Mouse (Mus musculus) adrenal gland, adult (tissue): Measurements from ENCODE around the gene Rab21.

Experiments
- DNase-seq, 2 experiments: peaks; one replicate each; pipeline ENCODE4 v3.0.0; 2022 to 2023; ENCODE audit warnings: low spot score in 1 of 2; ENCODE audit not compliant: inconsistent age in 2 of 2

The Rab21 gene

DNA sequence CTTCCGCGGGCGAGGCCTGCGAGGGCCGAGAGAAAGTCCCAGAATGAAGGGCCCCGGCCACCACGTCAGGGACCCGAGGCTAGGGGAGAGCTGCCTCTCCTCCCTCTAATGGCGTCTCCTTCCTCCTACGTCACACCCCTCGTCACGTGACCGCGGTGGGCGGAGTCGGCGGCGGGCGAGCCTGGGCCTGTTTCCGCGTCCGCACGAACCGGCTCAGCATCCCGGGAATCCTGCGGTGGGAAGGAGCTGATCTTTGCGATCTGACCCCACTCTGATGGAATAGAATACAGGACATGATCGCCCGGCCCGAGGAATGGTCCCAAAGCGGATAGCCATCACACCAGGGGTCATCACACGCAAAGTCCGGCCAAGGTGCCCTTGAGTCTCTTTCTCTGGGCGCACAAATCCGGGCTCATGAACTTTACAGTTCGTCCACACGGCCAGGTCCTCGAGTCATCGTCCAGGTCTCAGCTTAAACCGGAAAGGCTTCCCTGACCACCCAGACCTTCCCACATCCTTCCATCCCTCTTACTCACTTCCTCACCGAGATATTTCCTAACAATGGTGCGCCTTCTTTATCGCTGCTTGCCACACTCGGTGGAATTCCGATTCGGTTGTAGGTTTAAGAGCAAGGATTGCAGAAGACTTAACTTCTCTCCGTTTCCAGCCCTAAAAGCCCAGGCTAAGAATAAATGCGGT is at the start of gene Rab21:
Gene Rab21 (minus strand): TSS at position 122 of the 699 bp plus-strand sequence.
- DNase-seq, result peak; percentile 97 to 100

- peak in 1 of 2 experiments; percentile 60 for DNase-seq
Measured at GRCm38 (mm10) chr10:115363151-115363550, 47.8 kb upstream of the Rab21 start.

DNA sequence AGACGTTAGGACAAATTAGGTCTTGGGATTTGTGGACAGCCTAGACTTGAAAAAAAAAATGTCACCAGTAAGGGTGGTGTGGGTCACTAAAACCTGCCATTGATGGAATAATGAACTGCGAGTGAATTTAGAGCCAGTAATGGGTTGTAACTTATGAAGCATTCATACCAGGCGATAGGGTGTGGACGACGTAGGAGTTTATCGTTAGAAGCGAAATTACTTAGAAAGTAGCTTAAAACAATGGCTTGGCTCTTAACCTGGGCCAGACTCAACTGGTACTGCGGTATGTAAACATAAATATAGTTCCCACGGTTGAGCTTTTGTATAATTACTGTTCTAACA is 47.2 kb upstream of the Rab21 start:
- DNase-seq, result no peak

- DNase-seq, result peak; percentile 98 to 99
Measured at GRCm38 (mm10) chr10:115361840-115362622, 46.6 kb upstream of the Rab21 start, which contains the start of gene Tmem19. Gene Tmem19, minus strand, starts transcription at chr10:115362501.

GRCm38 (mm10) chr10:115359066-115359465 is 43.7 kb upstream of the Rab21 start:
- DNase-seq, result peak in 1 of 2 experiments; percentile 37

DNA sequence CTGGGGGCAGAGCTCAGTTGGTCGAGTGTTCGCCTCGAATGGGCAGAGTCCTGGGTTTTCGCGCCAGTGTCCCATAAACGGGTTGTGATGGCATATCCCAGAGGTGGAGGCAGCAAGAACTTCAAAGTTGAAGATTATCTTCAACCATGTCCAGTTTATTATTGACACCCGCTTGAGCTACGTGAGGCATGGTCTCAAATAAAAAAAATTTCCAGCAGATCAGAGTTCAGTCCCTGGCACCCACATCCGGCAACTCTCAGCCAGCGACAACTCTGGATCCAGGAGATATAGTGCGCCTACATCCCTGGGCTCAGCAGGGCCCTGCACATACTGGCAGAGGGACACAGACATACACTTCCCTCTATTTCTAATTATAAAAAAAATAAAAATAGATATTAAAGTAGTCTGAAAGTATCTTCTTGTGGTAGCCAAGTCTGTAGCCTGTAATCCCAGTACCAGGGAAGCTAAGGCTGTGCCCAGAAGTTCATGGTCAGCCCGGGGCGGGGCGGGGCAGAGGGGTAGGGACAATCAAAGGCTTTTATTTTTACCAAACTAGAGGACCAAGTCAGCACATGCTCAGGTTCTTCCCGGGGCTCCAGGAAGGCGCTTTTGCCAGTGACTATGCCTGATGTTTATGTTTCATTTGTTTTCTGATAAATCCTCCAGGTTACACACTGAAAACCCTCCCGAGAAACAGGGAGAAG is 43.0 kb upstream of the Rab21 start:
- no peak for DNase-seq

DNA sequence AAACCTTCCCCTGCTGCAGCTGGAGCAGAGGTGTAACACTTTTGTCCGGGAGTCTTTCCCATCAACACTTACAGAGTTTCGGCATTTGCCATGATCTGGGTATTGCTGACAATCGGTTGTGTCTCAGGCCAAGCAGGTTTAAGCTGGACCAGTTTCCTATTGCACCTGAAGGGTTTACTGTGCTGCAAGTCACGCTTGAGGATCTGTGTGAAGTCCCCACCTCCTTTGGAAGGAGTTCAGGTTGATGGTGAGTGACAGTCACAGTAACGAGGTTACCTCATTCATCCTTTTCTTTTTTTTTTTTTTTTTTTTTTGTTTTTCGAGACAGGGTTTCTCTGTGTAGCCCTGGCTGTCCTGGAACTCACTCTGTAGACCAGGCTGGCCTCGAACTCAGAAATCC is 40.7 kb upstream of the Rab21 start:
- DNase-seq, result no peak

DNA sequence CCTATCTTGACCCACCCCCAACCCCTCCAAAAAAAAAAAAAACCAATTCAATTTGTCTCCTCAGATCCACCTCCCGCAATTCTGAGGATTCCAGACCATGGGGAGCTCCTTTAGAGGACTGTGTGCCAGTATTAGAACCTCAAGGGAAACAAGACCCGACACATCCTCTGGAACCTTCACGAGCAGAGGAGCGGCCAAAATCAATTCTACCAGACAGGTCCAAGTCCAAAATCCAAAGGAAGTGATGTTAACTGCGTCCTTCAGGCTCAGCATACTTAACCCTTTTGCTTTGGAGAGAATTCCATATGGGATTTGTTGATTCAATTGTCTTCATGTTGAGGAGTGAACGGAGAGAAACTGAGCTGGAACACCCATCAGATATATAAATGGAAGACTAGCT is 39.6 kb upstream of the Rab21 start:
- DNase-seq, result no peak

- DNase-seq, result no peak
Measured at GRCm38 (mm10) chr10:115354553-115354952, 39.2 kb upstream of the Rab21 start.

DNA sequence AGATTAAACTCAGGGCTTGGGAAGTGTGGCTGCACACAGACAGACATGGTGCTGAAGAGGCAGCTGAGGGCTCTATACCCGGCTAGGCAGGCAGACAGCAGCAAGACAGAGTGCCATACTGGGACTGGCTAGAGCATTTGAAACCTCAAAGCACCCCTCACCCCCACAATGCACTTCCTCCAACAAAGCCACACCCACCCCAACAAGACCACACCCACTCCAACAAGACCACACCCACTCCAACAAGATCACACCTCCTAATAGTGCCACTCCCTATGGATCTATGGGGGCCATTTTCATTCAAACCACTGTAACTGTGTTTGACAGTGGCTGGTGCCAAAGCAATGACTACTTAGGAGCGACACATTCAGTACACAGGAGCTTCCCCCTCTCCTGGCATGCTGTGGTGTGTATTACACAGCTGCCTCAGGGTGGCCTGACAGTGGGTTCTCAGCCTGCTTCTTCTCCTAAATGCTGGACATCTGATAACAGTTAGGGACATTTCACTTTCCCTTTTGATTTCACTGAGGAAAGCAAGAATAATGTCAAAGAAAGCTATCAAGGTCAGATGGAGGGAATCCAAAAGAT is 35.5 kb upstream of the Rab21 start:
- no peak for DNase-seq

DNA sequence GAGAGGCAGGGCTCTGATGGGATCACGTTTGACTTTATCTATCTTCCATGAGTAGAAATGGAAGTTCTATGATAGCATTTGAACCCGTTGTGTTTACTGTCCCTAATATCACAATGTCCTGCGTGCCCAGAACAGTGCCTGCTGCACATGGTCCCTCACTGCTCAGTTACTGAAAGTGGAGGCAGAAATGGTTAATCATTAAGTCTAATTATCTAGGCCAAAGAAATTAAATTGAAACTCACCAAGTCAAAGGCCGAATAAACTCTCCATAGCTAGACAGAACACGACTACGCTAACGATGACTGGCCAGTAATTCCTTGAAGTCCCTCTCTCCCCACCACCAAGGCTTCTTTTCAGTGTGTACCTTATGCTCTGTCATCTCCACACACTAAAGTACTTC is 34.1 kb upstream of the Rab21 start:
- no peak for DNase-seq

- no peak for DNase-seq
Measured at GRCm38 (mm10) chr10:115349029-115349428, 33.6 kb upstream of the Rab21 start.

DNA sequence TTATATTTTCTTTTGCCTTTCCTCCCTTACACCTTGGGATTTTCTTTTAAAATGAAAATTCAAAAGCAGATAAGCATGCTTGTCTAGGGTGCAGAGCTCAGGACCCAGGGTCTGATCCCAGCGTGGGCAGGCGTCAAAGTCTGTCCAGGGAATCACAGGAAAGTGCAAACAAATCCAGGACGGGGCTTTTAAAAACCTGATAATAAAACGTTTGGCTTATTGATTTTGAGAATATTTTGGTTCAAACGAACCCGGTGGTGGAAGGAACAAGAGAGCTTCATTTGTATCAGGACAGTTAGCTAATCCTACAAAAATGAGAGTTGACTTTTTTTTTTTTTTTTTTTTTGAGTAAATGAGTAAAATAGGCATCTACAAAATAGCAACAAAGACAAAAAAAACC is 32.7 kb upstream of the Rab21 start:
- DNase-seq, result no peak

DNA sequence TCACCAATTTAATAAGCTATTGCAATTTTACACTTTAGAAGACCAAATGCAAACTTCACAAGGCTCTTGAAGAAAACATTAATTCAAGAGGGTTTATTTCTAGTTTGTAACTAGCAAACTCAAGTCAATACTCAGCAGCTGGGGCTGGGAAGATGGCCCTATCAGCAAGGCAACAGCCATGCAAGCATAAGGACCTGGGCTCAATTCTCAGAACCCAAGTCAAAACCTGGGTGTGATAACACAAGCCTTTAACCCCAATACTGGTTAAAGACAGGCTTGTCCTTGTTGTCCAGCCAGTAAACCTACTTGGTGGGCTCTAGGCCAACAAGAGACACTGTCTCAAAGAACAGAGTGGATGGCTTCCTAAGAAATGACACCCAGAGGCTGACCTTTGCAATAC is 31.1 kb upstream of the Rab21 start:
- no peak for DNase-seq

DNA sequence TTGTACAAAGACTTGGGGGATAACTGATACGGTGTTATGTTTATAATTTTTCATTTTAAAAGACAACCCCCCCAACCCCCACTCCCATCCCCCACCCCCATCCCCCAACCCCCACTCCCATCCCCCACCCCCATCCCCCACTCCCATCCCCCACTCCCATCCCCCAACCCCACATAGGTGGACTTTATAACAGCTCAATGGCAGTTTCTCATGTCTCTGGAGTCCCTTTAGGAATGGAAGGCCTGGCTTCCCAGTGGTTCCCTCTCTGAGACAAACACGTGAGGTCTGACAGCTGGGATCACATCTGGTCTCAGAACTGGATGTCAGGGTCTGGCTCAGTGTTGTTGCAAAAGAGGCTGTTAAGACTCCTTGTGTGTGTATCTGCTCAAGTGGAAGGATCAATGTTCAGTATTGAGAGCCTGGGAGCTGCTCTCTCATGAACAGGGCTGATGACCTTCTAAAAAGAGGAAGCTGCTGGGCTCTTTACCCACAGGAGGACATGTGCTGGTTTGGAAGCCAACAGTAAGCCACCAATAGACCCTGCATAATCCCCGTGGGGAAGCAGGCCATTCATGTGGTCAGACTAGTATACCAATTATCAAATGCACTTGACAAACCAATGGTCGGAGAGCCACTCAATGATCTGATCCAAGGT is 27.5 kb upstream of the Rab21 start:
- DNase-seq, result no peak

DNA sequence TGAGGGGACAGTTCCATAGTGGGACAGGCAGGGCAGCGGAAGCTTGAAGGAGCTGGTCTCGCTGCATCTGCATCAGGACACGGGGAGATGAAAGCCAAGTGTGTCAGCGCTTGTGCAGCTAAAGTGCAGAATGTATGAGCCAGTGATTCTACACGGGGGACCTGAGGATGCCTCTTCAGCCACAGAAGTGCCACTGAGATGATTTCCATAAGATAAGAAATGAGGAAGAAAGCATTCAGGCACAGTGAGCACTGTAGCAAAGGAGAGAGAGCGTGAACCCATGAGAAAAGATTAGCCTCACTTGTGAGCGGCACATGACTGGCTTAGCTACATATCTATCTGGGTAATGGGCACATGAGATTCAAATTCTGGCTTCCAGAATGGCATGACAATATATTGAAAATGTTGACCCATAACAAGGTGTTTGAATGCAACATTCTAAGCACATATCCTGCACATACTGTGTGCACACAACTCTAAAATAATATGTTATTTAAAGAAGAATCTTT is 24.5 kb upstream of the Rab21 start:
- DNase-seq, result no peak

DNA sequence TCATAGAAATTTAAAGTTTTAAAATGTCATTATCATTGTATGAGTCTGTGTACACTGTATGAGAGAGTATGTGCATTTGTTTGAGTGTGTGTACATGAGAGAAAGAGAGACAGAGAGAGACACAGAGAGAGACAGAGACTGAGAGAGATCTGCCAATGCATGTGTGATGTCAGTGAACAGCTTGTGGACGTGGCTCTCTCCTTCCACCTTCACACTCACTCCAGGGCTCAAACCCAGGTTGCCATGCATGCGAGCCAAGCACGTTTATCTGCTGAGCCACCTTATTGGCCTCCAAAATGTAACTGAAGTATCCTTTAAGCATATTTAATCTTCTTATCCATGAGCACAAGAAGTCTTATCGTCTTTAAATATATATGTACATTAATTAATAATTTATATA is 21.5 kb upstream of the Rab21 start:
- no peak for DNase-seq

- DNase-seq, result no peak
Measured at GRCm38 (mm10) chr10:115333528-115333927, 18.1 kb upstream of the Rab21 start.

GRCm38 (mm10) chr10:115332997-115333396 is 17.6 kb upstream of the Rab21 start:
- DNase-seq, result no peak

DNA sequence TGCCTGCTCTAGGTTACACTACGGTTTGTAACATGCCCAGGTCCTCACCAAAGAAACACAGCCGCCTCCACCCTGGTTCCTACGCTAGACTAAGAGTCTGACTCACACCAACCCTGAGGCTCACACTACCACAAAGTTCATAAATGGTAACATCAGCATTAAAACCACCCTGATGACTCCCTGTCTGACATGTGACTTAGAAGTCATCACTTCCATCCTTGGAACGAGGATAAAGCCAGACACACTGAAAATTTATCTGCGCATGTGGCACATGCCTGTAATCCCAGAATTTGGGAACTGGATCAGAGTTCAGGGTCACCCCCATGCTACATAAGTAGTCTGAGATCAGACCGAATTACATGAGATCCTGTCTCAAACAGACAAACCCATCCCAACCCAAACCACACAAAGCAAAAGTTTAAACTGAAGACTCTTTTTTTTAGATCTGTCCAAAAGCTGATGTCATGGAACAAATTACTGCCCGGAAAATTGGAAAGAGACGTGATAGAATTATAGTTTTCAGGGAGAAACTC is 17.1 kb upstream of the Rab21 start:
- peak; percentile 33 to 69 for DNase-seq
